Mouse (Mus musculus): Measurements from ENCODE around the gene Stn1. TPM values are rescaled to one million over a fixed set of nuclear protein-coding genes. Genes with fewer than 3 reads are reported as not detected.
A peak's percentile ranks its signal among the peaks of the same experiment; 100 is the strongest.

The Stn1 gene
- polyA plus RNA-seq, 1 experiment from 2014 or later: 24.0 TPM

- H3K4me2 ChIP-seq (ENCODE audit: low read length): no peak overlapping the region
- no peaks in the 10 kb centered on the region for H3K36me3 ChIP-seq (ENCODE audit: control insufficient read depth, insufficient read depth, low read length)
- H3K4me1 ChIP-seq (ENCODE audit: control insufficient read depth, insufficient read depth, low read length): peaks cover 5% of the 10 kb centered on the region; the same call in 1 of the 2 replicates
- ATAC-seq: no peak
- no peak overlapping the region for H3K27ac ChIP-seq (ENCODE audit: low read length)
- 76% methylated on average over 6 of the region's 6 CpGs for WGBS
- H3K9ac ChIP-seq (ENCODE audit: low read depth, low read length): no peak overlapping the region
- no peak overlapping the region for H3K4me3 ChIP-seq (ENCODE audit: low read depth, low read length)
- no peaks in the 10 kb centered on the region for H3K9me3 ChIP-seq (replicated peaks; ENCODE audit: control insufficient read depth, low read length, poor library complexity, severe bottlenecking)
- H3K27me3 ChIP-seq (ENCODE audit: control insufficient read depth, insufficient read depth, low read depth, low read length): no peaks in the 10 kb centered on the region; the same call in 1 of the 2 replicates
These were observed 81.3 kb downstream of the Stn1 start for GRCm38 (mm10) chr19:47456021-47456420.

DNA sequence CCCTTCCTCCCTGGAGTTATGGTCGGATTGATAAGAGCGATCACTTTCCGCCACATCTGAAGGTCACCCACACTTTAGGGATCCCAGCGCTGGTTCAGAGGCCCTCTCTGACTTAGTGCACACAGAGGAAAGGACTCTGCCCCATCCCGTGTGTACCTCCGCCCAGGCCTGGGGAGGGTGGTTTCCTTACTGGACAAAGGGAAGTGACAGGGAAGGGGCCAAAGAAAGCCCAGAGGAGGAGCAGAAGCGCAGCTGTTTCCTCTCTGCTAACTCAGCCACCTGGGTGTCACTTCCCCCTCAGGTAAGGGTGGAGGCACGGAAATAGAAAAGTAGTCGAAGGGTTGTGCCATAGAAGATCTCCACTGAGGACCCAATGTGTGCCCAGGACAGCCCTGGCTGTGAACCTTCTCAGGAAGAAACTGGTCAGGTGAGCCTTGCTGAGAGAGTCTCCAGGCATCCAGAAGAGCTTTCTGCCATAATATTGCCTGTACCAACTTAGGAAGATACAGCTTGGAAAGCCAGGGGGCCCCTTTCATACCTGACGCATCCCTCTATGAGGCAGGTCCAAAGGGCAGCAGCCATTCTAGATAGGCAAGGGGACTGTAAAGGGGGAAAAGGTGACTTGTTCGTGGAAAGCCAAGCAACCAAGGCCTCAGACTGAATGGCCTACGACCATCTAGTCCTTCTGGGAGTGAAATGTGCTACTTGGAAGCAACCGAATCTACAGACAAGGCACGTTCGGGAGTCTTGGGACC is 82.1 kb downstream of the Stn1 start:
- no peaks in the 10 kb centered on the region; the same call in 1 of the 2 replicates for H3K27me3 ChIP-seq (ENCODE audit: control insufficient read depth, insufficient read depth, low read depth, low read length)

DNA sequence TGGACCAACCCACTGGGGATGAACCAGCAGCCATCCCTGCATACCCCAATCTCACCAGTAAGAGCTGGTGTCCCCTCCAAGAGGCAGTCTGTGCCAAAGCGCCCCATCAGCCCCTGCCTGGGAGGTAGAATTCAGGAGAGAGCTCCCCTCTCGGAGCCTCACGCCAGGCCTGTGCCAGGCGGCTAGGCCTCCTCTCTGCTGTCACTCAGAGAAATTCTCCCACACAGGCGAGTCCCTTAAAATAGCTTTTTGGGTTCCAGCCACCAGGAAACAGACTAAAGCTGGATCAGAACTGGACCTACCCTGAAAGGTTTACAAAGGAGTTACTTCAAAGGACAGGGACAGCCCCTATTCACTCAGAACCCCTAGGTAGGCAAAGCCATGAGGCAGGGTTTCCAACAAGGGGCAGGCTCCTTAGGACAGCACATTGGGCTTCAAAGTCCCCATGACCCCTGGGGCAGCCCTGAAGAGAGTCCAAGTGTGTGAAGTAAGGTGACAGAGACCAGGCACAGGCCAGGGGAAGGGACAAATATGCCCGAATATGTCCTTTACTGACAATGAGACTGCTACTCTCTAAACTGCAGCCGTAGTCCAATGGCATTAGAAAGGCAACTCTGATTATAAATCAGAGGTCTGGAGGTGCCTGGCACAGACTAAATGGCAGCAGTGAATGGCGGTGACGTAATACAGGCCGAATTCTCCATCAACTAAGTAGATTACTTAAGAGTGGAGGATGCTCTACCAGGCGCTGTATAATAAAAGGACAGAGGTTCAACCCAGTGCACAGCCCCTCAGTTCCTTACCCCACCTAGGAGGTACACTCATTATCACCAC is 82.9 kb downstream of the Stn1 start:
- Histone ChIP-seq H3K4me1 (ENCODE audit: control insufficient read depth, insufficient read depth, low read length) (peaks cover 9% of the 10 kb centered on the region), H3K9ac (ENCODE audit: low read depth, low read length) (0 out of 2 replicates have a peak overlapping the region, but pooled peaks have one; percentile 14), H3K9me3 (replicated peaks; ENCODE audit: control insufficient read depth, low read length, poor library complexity, severe bottlenecking) (no peaks in the 10 kb centered on the region), H3K36me3 (ENCODE audit: control insufficient read depth, insufficient read depth, low read length) (no peaks in the 10 kb centered on the region), H3K27me3 (ENCODE audit: control insufficient read depth, insufficient read depth, low read depth, low read length) (no peaks in the 10 kb centered on the region; the same call in 1 of the 2 replicates), H3K27ac (ENCODE audit: low read length) (no peak overlapping the region), H3K4me3 (ENCODE audit: low read depth, low read length) (no peak overlapping the region), H3K4me2 (ENCODE audit: low read length) (no peak overlapping the region)
- ATAC-seq: no peak
- 62% methylated on average over 11 of the region's 11 CpGs for WGBS

More for the DNA sequence above, 82.1 kb downstream of the Stn1 start:
- peaks cover 9% of the 10 kb centered on the region for H3K4me1 ChIP-seq (ENCODE audit: control insufficient read depth, insufficient read depth, low read length)
- H3K4me2 ChIP-seq (ENCODE audit: low read length): no peak overlapping the region
- no peak for ATAC-seq
- no peaks in the 10 kb centered on the region for H3K36me3 ChIP-seq (ENCODE audit: control insufficient read depth, insufficient read depth, low read length)
- H3K27ac ChIP-seq (ENCODE audit: low read length): no peak overlapping the region
- H3K4me3 ChIP-seq (ENCODE audit: low read depth, low read length): no peak overlapping the region
- no peak overlapping the region for H3K9ac ChIP-seq (ENCODE audit: low read depth, low read length)
- H3K9me3 ChIP-seq (replicated peaks; ENCODE audit: control insufficient read depth, low read length, poor library complexity, severe bottlenecking): no peaks in the 10 kb centered on the region
- WGBS: 88% methylated on average over 15 of the region's 15 CpGs

DNA sequence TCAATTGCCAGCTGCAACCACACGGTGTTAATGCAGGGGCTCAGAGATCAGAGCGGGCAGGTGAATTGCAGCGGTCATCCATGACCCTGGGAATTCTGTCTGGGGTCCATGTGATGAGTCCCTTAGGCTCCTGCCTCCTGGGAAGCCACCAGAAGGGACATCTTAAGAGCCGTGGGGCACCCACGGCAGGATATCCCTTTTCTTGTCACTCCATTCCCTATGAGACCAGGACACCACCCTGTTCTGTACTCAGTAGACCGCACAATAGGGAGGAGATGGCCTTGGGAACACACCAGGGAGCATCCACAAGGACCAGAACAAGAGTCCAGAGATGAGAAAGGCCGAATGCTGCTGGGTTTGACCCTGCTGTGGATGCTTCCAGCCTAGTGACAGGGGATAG is 84.0 kb downstream of the Stn1 start:
- Histone ChIP-seq H3K4me1 (ENCODE audit: control insufficient read depth, insufficient read depth, low read length) (peaks cover 12% of the 10 kb centered on the region), H3K27ac (ENCODE audit: low read length) (no peak overlapping the region), H3K9me3 (replicated peaks; ENCODE audit: control insufficient read depth, low read length, poor library complexity, severe bottlenecking) (no peaks in the 10 kb centered on the region), H3K36me3 (ENCODE audit: control insufficient read depth, insufficient read depth, low read length) (no peaks in the 10 kb centered on the region), H3K27me3 (ENCODE audit: control insufficient read depth, insufficient read depth, low read depth, low read length) (no peaks in the 10 kb centered on the region; the same call in 1 of the 2 replicates), H3K4me2 (ENCODE audit: low read length) (no peak overlapping the region), H3K4me3 (ENCODE audit: low read depth, low read length) (no peak overlapping the region), H3K9ac (ENCODE audit: low read depth, low read length) (no peak overlapping the region)
- no peak for ATAC-seq
- WGBS: 77% methylated on average over 7 of the region's 7 CpGs

DNA sequence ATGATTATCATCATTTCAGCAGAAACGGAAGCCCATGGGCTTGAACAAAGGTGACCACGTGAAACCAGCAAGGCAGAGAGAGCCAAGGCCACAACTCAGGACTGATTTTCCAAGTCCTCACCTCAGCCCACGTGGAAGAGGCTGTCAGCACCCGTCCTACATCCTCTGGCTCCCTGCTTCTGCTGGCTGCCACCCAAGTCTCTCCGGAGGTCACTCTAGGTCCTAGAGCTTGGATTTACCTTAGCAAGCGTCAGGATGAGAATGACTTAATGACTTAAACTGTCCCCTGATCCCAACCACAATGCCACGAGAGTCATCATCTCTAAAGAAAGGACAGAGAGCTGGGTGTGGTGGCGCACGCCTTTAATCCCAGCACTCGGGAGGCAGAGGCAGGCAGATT is 84.6 kb downstream of the Stn1 start:
- Histone ChIP-seq H3K4me2 (ENCODE audit: low read length) (no peak overlapping the region), H3K27me3 (ENCODE audit: control insufficient read depth, insufficient read depth, low read depth, low read length) (no peaks in the 10 kb centered on the region; the same call in 1 of the 2 replicates), H3K27ac (ENCODE audit: low read length) (no peak overlapping the region), H3K9me3 (replicated peaks; ENCODE audit: control insufficient read depth, low read length, poor library complexity, severe bottlenecking) (no peaks in the 10 kb centered on the region), H3K9ac (ENCODE audit: low read depth, low read length) (no peak overlapping the region), H3K4me3 (ENCODE audit: low read depth, low read length) (no peak overlapping the region), H3K4me1 (ENCODE audit: control insufficient read depth, insufficient read depth, low read length) (peaks cover 14% of the 10 kb centered on the region), H3K36me3 (ENCODE audit: control insufficient read depth, insufficient read depth, low read length) (no peaks in the 10 kb centered on the region)
- 90% methylated on average over 10 of the region's 10 CpGs for WGBS
- no peak for ATAC-seq

DNA sequence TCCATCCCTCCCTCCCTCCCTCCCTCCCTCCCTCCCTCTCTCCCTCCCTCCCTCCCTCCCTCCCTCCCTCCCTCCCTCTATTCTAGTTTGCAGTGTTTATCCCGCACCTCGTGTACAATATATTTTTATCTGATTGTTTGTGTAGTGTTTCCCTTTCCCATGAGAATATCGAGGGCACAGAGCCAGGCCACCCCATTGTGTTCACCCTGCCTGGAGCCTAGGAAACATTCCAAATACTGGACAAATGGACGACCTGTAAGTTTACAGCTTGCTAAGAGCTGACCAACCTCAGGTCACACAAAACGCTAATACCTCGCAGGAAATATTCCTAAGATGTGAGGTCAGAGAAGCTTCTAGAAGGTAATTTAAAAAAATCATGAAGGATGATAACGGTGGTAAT is 85.1 kb downstream of the Stn1 start:
- Histone ChIP-seq H3K4me1 (ENCODE audit: control insufficient read depth, insufficient read depth, low read length) (peaks cover 14% of the 10 kb centered on the region), H3K27ac (ENCODE audit: low read length) (no peak overlapping the region), H3K27me3 (ENCODE audit: control insufficient read depth, insufficient read depth, low read depth, low read length) (no peaks in the 10 kb centered on the region; the same call in 1 of the 2 replicates), H3K9me3 (replicated peaks; ENCODE audit: control insufficient read depth, low read length, poor library complexity, severe bottlenecking) (no peaks in the 10 kb centered on the region), H3K4me2 (ENCODE audit: low read length) (no peak overlapping the region), H3K9ac (ENCODE audit: low read depth, low read length) (no peak overlapping the region), H3K4me3 (ENCODE audit: low read depth, low read length) (no peak overlapping the region), H3K36me3 (ENCODE audit: control insufficient read depth, insufficient read depth, low read length) (no peaks in the 10 kb centered on the region)
- ATAC-seq: no peak
- 82% methylated on average over 7 of the region's 7 CpGs for WGBS

- H3K27me3 ChIP-seq (ENCODE audit: control insufficient read depth, insufficient read depth, low read depth, low read length): no peaks in the 10 kb centered on the region; the same call in 1 of the 2 replicates
- H3K4me3 ChIP-seq (ENCODE audit: low read depth, low read length): no peak overlapping the region
- ATAC-seq: no peak
- no peaks in the 10 kb centered on the region for H3K9me3 ChIP-seq (replicated peaks; ENCODE audit: control insufficient read depth, low read length, poor library complexity, severe bottlenecking)
- peaks cover 16% of the 10 kb centered on the region for H3K4me1 ChIP-seq (ENCODE audit: control insufficient read depth, insufficient read depth, low read length)
- H3K4me2 ChIP-seq (ENCODE audit: low read length): no peak overlapping the region
- H3K27ac ChIP-seq (ENCODE audit: low read length): no peak overlapping the region
- no peak overlapping the region for H3K9ac ChIP-seq (ENCODE audit: low read depth, low read length)
- WGBS: 80% methylated on average over 10 of the region's 10 CpGs
- no peaks in the 10 kb centered on the region for H3K36me3 ChIP-seq (ENCODE audit: control insufficient read depth, insufficient read depth, low read length)
These were observed 85.7 kb downstream of the Stn1 start for GRCm38 (mm10) chr19:47451476-47452113.
